Mouse (Mus musculus) gastrocnemius, postnatal 36 days (tissue): Measurements from ENCODE around the gene Snrpa1. TPM values are rescaled to one million over a fixed set of nuclear protein-coding genes. Genes with fewer than 3 reads are reported as not detected.

Experiments
- DNase-seq, 2 experiments: peaks; one replicate each; pipeline ENCODE4 v3.0.0; 2022
- intact Hi-C: fragments of 180-260 bp; cut with DNase I; formaldehyde crosslinking; loops from one replicate; pipeline ENCODE4 v1.15.1; 2025
- total RNA-seq, 2 experiments: library from RNA; stranded (reverse); gene quantifications; 2 replicates each; pipeline ENCODE4 v1.2.3; 2021

Snrpa1 gene
- total RNA-seq, 2 experiments from 2014 or later, result 16.8 to 19.0 TPM

- intact Hi-C loops, result no loop called here
- DNase-seq, result no peak
Observed at GRCm38 (mm10) chr7:66061057-66061456, 2.3 kb downstream of the Snrpa1 start.

DNA sequence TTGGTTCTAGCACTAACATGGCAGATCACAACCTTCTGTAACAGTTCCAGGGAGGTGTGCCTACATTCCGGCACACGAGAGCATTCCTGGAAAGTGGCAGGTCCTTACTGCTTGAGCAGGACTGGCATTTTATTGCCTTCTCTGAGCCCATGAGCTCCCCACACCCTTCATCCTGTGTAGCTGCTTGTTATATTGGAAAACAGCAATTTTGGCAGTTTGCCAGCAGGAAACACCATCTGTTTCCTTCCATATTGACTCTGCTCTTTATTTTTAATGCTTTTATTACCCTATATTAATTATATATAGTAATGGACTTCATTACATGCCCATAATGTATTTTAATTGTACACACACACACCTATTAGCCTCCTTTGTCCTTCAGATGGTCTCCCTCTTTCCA, 17.6 kb downstream of the Snrpa1 start:
- intact Hi-C loops, result no loop called here

DNA sequence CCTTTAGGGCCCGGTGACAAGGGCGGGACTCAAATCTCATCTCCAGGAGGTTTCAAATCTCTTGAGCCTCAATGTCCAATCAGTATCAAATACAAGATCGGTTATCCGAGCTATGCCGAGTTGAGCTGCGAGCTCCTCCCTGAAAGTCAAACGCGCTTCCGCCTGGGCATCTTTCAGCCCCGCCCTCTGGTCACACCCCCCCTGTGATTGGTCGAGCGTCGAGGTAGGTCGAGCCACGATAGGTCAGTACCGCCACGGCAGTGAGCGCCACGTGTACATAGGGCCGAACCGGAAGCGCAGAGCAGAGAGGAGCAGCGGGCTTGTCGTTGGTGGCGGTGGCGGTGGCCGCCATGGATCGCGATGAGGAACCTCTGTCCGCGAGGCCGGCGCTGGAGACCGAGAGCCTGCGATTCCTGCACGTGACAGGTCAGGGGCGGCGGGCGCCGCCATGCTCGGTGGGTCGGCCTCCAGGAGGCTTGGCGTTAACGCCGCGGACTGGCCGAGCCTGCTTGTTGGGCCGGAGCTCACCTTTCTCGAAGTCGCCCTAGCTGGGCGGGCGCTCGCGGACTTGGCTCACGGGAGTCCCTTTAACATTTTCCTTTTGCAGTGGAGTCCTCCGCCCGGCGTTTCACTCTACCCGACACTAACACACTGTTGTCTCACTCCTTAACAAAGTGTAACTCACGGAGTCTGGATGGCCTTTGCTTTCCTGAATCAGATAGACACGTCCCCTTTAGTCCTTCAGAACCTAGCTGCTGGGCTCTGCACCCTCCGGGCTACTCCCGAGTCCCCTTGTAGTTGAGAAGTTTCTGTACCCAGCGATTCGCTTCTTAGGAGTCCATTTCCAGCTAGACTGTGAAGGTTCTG, 20.8 kb downstream of the Snrpa1 start, which contains the start of gene Selenos:
TSS of gene Selenos (plus strand) at position 286 of the 867 bp plus-strand sequence.
- peak; percentile 90 to 94 for DNase-seq
- intact Hi-C loops, result no loop called here

More for the DNA sequence above, 17.6 kb downstream of the Snrpa1 start:
- no peak for DNase-seq

DNA sequence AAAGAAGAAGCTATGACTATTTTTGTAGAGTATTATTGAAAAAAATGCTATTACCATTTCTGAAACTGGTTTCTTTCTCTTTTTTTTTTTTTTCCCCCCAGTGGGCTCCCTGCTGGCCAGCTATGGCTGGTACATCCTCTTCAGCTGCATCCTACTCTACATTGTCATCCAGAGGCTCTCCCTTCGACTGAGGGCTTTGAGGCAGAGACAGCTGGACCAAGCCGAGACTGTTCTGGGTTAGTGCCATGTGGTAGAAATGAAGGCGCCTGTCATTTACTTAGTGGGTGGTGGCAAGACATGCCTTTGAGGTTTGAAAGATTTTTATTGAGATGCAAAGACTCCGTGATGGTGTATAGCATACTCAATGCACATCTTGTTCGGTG, 21.4 kb downstream of the Snrpa1 start:
- no peak for DNase-seq
- intact Hi-C loops, result no loop called here

DNA sequence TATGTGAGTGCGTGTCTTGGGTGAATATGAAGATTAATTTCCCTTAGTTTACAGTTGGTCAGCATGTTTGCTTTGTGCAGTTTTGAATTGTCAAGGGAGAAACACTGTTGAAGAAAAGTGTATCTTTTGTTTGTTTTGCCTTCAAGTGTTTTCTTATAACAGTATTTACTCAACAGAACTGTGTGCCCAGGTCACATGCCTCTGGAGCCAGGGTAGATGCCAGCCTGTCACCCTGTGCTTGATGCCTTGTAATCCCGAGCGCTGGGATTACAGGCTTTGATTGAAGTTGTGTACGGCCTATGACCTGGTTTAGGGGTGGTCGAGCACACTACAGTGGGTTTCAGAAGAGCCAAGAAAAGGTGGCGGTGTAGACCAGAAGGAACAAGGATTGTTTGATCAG, 25.0 kb downstream of the Snrpa1 start:
- intact Hi-C loops, result no loop called here
- no peak for DNase-seq

- intact Hi-C loops, result no loop called here
- no peak for DNase-seq
Observed at GRCm38 (mm10) chr7:66084546-66084945, 25.7 kb downstream of the Snrpa1 start.

- intact Hi-C loops, result no loop called here
- no peak for DNase-seq
Observed at GRCm38 (mm10) chr7:66087652-66088051, 28.8 kb downstream of the Snrpa1 start.

GRCm38 (mm10) chr7:66088077-66088476, 29.3 kb downstream of the Snrpa1 start:
- DNase-seq, result no peak
- intact Hi-C loops, result no loop called here

GRCm38 (mm10) chr7:66090676-66091190, 31.9 kb downstream of the Snrpa1 start:
- intact Hi-C loops, result no loop called here
- DNase-seq, result no peak

GRCm38 (mm10) chr7:66091553-66091952, 32.8 kb downstream of the Snrpa1 start:
- intact Hi-C loops, result no loop called here
- DNase-seq, result no peak

DNA sequence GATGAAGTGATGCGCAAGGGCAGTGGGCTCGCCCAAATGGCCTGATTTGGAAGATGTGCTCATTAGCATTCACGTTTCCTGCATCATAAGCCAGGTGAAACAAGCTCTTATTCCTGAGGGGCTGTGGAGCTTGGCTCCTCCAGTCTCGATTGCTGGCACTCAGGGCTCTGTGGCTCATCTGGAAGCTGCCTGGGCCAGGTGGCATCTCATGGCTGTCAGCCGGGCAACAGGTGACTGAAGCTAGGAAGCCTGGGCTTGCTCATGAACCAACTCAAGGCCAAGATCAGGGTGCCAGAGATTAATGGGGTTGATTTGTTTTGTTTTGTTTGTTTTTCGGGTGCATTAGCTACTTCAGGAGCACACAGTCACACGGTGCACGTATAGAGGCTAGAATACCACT, 33.9 kb downstream of the Snrpa1 start:
- intact Hi-C loops, result no loop called here

DNA sequence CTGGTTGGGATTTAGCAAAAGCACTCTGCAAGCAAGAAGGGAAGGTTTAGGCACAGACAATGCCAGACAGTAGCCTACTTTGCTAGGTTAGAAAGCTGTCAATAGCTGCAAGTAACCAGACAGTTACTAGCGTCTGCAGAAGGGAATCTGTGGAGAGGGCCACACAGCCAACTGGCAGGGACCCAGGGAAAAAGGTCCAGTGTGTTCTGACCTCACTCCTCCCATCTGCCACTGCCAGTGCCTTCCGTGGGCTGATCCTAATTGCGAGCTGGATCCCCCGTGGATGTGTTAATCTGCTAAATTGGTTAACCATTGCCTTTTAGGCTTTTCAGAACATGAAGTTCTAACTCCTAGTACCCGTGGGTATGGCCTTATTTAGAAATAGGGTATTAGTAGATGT, 35.3 kb downstream of the Snrpa1 start:
- intact Hi-C loops, result no loop called here

More for the DNA sequence above, 33.9 kb downstream of the Snrpa1 start:
- no peak for DNase-seq

GRCm38 (mm10) chr7:66098803-66099202, 40.0 kb downstream of the Snrpa1 start:
- intact Hi-C loops, result no loop called here
- no peak for DNase-seq

More for the DNA sequence above, 35.3 kb downstream of the Snrpa1 start:
- peak; percentile 38 to 42 for DNase-seq

- DNase-seq, result no peak
- intact Hi-C loops, result loop anchor here (1.0 to 5.0 kb wide), 2 partner anchors 199 to 290 kb away; no protein-coding TSS in a partner anchor
Observed at GRCm38 (mm10) chr7:66101866-66102265, 43.1 kb downstream of the Snrpa1 start.

DNA sequence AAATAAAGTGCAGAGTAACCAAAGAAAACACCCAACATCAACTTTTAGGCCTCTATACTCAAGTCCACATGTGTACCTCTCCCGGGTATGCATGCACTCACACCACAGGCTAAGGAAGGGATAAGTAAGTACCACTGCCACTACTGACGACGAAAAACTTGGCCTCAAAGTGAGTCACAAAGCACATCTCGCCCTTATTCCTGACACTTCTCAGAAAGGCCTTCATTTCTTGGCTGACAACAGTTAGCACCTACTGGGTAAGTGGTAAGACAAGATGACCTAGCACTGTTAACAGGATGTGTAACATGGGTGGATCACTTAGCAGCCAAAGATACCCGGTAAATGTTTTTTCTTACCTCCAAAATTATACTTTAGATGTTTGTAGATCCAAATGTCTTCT, 45.7 kb downstream of the Snrpa1 start:
- no peak for DNase-seq
- intact Hi-C loops, result loop anchor here (5.0 kb wide), 1 partner anchor 288 kb away; no protein-coding TSS in a partner anchor

DNA sequence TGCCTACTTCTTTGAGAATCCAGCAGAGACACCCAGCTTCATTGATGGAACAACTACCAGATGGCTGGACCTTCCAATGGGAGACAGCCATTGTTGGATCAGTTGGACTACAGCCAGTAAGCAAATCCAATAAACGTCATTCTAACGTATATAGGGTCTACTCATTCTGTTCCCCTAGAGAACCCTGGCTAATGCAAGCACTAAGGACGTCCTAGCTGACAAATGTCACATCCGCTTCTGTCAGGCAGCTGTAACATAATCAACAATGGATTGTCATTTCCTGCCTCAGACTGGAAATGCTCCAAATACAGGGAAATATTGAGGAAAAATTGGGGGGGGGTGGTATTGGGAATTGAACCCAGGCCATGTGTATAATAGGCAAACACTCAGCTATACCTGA, 47.0 kb downstream of the Snrpa1 start:
- intact Hi-C loops, result loop anchor here (2.0 kb wide), 1 partner anchor 147 kb away; no protein-coding TSS in a partner anchor
- no peak for DNase-seq

GRCm38 (mm10) chr7:66106581-66107056, 47.8 kb downstream of the Snrpa1 start:
- intact Hi-C loops, result loop anchor here (2.0 kb wide), 1 partner anchor 146 kb away; no protein-coding TSS in a partner anchor
- DNase-seq, result no peak

DNA sequence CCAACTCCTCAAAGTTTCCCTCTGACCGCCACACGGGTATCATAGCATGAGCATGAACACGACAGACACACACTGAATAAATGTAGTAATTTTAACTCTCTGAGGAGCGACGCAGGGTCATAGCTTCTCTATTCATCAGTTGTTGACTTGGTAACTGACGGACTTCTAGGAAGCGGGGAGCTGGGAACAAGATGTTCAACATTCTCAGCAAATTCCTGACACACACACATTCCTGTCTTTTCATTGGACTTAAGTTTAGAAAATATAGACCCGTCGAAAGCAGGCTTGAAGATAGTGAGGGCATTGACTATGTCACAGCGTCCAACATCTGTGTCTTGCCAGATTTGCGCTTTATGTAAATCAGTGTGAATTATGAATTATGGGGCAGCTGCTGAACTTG, 48.4 kb downstream of the Snrpa1 start:
- intact Hi-C loops, result loop anchor here (2.0 kb wide), 1 partner anchor 146 kb away; no protein-coding TSS in a partner anchor
- no peak for DNase-seq

GRCm38 (mm10) chr7:66107930-66108329, 49.1 kb downstream of the Snrpa1 start:
- intact Hi-C loops, result loop anchor here (2.0 kb wide), 1 partner anchor 145 kb away; no protein-coding TSS in a partner anchor
- DNase-seq, result no peak

DNA sequence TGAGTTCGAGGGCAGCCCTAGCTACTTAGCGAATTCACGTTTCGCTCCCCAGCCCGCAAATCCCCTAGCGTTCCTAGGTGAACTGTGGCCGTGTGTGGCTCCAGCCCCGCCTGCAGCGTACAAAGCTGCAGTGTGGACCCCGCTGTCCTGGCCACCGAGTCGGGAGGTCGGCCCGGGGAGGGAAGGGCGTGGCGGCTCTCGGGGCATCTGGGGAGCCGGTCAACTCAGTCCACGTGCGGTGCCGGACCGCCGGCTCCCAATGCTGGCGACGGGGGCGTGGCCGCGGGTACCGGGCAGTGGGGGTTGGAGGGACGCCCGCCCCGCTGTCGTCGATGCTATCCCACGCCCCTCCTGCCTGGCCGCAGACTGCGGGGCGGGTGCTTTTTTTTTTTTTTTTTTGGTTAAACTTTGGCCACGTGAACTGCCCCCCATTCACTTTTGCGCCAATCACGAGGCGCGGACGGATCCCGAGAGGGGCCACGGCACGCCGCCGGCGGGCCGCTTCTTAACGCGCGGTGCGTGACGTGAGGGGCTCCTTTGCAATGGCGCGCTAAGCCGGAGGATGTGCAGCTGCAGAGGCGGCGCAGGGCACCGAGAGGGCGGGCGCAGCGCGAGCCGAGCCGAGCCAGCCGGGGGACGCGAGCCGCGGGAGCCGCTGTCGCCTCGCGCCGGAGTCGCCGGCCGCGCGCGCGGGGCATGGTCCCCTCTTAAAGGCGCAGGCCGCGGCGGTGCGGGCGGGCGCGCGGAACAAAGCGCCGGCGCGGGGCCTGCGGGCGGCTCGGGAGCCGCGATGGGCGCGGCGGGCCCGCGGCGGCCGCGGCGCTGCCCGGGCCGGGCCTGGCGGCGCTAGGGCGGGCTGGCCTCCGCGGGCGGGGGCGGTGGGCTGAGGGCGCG, 50.4 kb downstream of the Snrpa1 start, which contains the start of gene Chsy1:
TSS of gene Chsy1 (plus strand) at position 555 of the 894 bp plus-strand sequence.
- intact Hi-C loops, result no loop called here
- DNase-seq, result peak; percentile 79 to 85
